Comparison of ENCODE assay signal across 8 mouse cellular contexts in genomic region chr6:122763844-122764445, GRCm38 (mm10). TPM values are rescaled to one million over a fixed set of nuclear protein-coding genes. Genes with fewer than 3 reads are reported as not detected.
DNase-seq lines count a peak whose midpoint lies in the region; ATAC-seq and TF ChIP-seq lines count a peak whose summit lies in the region.

No protein-coding gene starts in this region.

- no peak overlapping the region for H3K27ac ChIP-seq in lung, postnatal 0 days (ENCODE audit: low read length)
- no peak overlapping the region for H3K27ac ChIP-seq in forebrain, embryonic 11.5 days (ENCODE audit: low read depth, low read length)
- no peak overlapping the region for H3K27ac ChIP-seq in small intestine, adult 2 months (ENCODE audit: insufficient read depth, low read depth, low read length)

- no peak for TF ChIP-seq EP300 in lung, postnatal 0 days (IDR thresholded peaks at IDR 0.05)

- no peaks in the 10 kb centered on the region for H3K9me3 ChIP-seq in lung, postnatal 0 days (ENCODE audit: low read length)
- no peaks in the 10 kb centered on the region for H3K9me3 ChIP-seq in forebrain, embryonic 11.5 days (ENCODE audit: control insufficient read depth, low read length)

- no peak for TF ChIP-seq POLR2A in small intestine, adult 2 months (IDR thresholded peaks at IDR 0.05; ENCODE audit: low read depth, low read length)

- no peak overlapping the region for H3K9ac ChIP-seq in lung, postnatal 0 days (replicated peaks; ENCODE audit: low read depth)
- peak overlapping the region; percentile 62 for H3K9ac ChIP-seq in forebrain, embryonic 11.5 days (ENCODE audit: low read length)

- peak overlapping the region; percentile 31 for H3K4me3 ChIP-seq in lung, postnatal 0 days (ENCODE audit: low read depth, low read length)
- peak overlapping the region; percentile 37 for H3K4me3 ChIP-seq in forebrain, embryonic 11.5 days (ENCODE audit: low read depth, low read length)
- H3K4me3 ChIP-seq in small intestine, adult 2 months (ENCODE audit: low read depth, low read length): peak overlapping the region; percentile 56

- ATAC-seq in lung, postnatal 0 days: no peak
- peak; percentile 9; the same call in 1 of the 2 replicates for ATAC-seq in forebrain, embryonic 11.5 days (replicated peaks; ENCODE audit: low FRiP score)

- H3K4me1 ChIP-seq in lung, postnatal 0 days (ENCODE audit: insufficient read depth, low read depth, low read length): peaks cover 9% of the 10 kb centered on the region; the same call in 1 of the 2 replicates
- peaks cover 6% of the 10 kb centered on the region; the same call in 1 of the 2 replicates for H3K4me1 ChIP-seq in forebrain, embryonic 11.5 days (replicated peaks; ENCODE audit: control insufficient read depth, insufficient read depth, low read length)
- no peaks in the 10 kb centered on the region; the same call in none of the 2 replicates for H3K4me1 ChIP-seq in small intestine, adult 2 months (ENCODE audit: control insufficient read depth, insufficient read depth, insufficient read length, low read length)

- no peaks in the 10 kb centered on the region for H3K27me3 ChIP-seq in lung, postnatal 0 days (replicated peaks; ENCODE audit: insufficient read depth, low read length)
- 0 out of 2 replicates have a peak, but pooled peaks cover 5% of the 10 kb centered on the region for H3K27me3 ChIP-seq in forebrain, embryonic 11.5 days (ENCODE audit: control insufficient read depth, insufficient read depth, low read length)
- H3K27me3 ChIP-seq in small intestine, adult 2 months (ENCODE audit: control insufficient read depth, insufficient read depth, low read length): peaks cover 14% of the 10 kb centered on the region

- DNase-seq in lung, postnatal 0 days (ENCODE audit: low spot score): no peak
- DNase-seq in lung, postnatal 10 days: no peak
- no peak for DNase-seq in forebrain, embryonic 11.5 days (ENCODE audit: low spot score)
- peak; percentile 25 for DNase-seq in liver
- no peak for DNase-seq in right cerebral cortex, postnatal 14 days
- no peak for DNase-seq in spleen, postnatal 10 days (ENCODE audit: low spot score in 2 of 2)
- DNase-seq in kidney, postnatal 10 days: no peak

- peak overlapping the region; percentile 75 for H3K4me2 ChIP-seq in lung, postnatal 0 days (replicated peaks; ENCODE audit: low read depth, low read length)
- peak overlapping the region; percentile 73 for H3K4me2 ChIP-seq in forebrain, embryonic 11.5 days (ENCODE audit: low read depth, low read length, severe bottlenecking)

- TF ChIP-seq CTCF in lung, postnatal 0 days (IDR thresholded peaks at IDR 0.05): no peak
- no peak for TF ChIP-seq CTCF in small intestine, adult 2 months (IDR thresholded peaks at IDR 0.05; ENCODE audit: extremely low read depth, insufficient read length, insufficient replicate concordance, low read depth, low read length)

- no peaks in the 10 kb centered on the region for H3K36me3 ChIP-seq in lung, postnatal 0 days (ENCODE audit: insufficient read depth, low read length)
- H3K36me3 ChIP-seq in forebrain, embryonic 11.5 days (ENCODE audit: control insufficient read depth, insufficient read depth, low read length): no peaks in the 10 kb centered on the region
- no peaks in the 10 kb centered on the region for H3K36me3 ChIP-seq in small intestine, adult 2 months (ENCODE audit: control insufficient read depth, insufficient read depth, low read length)

- 35% methylated on average over 17 of the region's 17 CpGs for WGBS in lung, postnatal 0 days
- 32% methylated on average over 17 of the region's 17 CpGs for whole genome bisulfite sequencing in forebrain, embryonic 11.5 days
- 35% methylated on average over 17 of the region's 17 CpGs for WGBS in small intestine, adult 2 months

RNA-seq across cellular contexts. Expression of gene Slc2a3, which starts 37.5 kb away (rescaled TPM):
- polyA plus RNA-seq in lung, postnatal 0 days (2015; fragmentation: Nextera tagmentation; extraction: Ambion mirVana): 3.8 and 5.0 TPM in 2 replicates
- 30.3 and 37.6 TPM in 2 replicates for polyA plus RNA-seq in forebrain, embryonic 11.5 days (2014; fragmentation: Nextera tagmentation; extraction: Ambion mirVana)
- 1.0 and 1.3 TPM in 2 replicates for polyA plus RNA-seq in small intestine, adult 2 months (2012; rRNA removed)

RNA-seq across cellular contexts. Expression of gene Foxj2, which starts 55.8 kb away (rescaled TPM):
- polyA plus RNA-seq in lung, postnatal 0 days (2015; fragmentation: Nextera tagmentation; extraction: Ambion mirVana): 5.5 and 6.1 TPM in 2 replicates
- polyA plus RNA-seq in forebrain, embryonic 11.5 days (2014; fragmentation: Nextera tagmentation; extraction: Ambion mirVana): 5.0 and 5.4 TPM in 2 replicates
- 5.9 and 12.3 TPM in 2 replicates for polyA plus RNA-seq in small intestine, adult 2 months (2012; rRNA removed)

RNA-seq across cellular contexts. Expression of gene Nanog, which starts 56.7 kb away (rescaled TPM):
- polyA plus RNA-seq in lung, postnatal 0 days (2015; fragmentation: Nextera tagmentation; extraction: Ambion mirVana): 0.24 and 0.36 TPM in 2 replicates
- polyA plus RNA-seq in forebrain, embryonic 11.5 days (2014; fragmentation: Nextera tagmentation; extraction: Ambion mirVana): 0.31 TPM in 1 of 2 replicates, not detected in the other
- polyA plus RNA-seq in small intestine, adult 2 months (2012; rRNA removed): not detected in 2 replicates
